Mouse (Mus musculus) erythroblast, embryonic 14.5 days (primary cell): Measurements from ENCODE around the gene Mcrip2.

Experiments used
- GATA1 ChIP-seq: IDR thresholded peaks from 2 replicates; pipeline ENCODE4 v1.6.1; 2012; ENCODE audit warnings: low read length, inconsistent platforms, mixed read lengths
- TAL1 ChIP-seq: IDR thresholded peaks from 3 replicates; pipeline ENCODE4 v1.6.1; 2012; ENCODE audit warnings: low read length, inconsistent platforms, mixed read lengths

- TF ChIP-seq GATA1 (no peak), TAL1 (no peak)
Observed at GRCm38 (mm10) chr17:25911816-25912215, 43.3 kb upstream of the Mcrip2 start.
